Mouse (Mus musculus): Measurements from ENCODE around the gene Mga.

The Mga gene

DNA sequence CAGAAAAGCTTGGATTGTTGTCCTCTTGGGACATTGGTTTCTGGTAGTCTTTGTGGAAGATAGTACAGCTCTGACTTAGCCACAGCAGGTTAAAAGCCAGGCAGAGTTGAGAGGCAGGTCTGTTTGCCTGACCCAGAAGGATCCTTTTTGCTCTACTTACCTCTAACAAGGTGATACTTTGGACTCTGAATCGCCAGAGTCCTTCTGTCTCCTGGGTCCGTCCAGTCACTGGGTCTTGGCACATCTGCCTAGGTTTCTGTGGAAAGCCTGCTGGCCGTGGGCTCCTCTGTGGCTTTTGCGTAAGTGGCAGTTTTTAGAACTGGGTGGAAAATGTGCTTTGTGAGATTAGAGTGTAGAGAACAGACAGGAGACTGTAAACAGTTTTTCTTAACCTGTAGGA lies 91.9 kb downstream of the Mga start:
- DNase-seq: no peak

DNA sequence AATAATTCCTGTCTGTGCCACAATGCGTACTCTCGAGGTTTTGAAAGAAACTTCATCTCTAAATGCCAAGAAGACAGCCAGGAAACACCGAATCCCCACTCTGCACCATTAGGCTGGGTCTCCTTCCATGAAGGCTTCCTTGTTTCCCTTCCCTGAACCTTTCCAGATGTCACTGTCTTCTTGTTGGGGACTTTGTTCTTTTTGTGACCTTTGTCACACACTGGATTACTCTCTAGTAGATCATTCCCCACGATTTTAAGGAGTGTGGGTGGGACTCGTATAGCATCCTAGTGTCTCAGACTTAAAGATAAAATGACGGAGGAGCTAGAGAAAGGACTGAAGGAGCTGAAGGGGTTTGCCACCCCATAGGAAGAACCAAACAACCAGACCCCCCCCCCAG lies 93.9 kb downstream of the Mga start:
- DNase-seq: no peak

DNA sequence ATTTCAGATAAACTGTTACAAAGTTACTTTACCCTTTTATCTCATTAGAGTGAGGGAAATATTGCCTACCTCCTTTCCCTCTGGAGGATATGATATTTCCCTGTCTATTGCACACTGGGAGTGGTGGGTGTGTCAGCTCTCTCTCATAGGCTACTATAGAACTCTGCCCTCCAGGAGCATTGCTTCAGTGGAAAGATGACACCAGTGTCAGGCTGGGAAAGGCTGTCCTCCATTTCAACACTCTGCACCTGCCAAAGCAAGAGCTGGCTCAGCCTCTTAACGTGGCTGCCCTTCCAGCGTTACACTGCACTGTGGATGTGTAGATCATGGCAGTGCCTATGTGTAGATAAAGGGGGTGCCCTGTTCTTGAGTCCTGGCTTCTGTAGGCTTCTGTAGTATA lies 95.3 kb downstream of the Mga start:
- no peak for DNase-seq

DNA sequence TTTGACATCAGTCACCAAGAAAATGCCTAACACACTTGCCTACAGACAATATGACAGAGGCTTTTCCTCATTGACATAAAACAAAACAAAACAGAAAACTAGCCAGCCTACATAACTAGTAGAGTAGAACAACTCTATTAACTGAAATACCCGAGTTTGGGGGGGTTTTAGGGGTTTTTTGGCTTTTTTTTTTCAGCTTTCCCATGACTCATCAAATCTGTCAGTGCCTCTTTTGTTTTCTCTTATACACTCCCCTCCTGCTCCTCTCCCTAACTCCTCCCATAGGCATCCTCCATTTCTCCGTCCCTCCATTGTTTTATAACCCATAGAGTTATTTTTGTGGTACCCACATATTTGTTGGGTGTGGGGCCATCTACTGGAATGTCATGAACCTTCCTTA lies 96.5 kb downstream of the Mga start:
- DNase-seq: no peak

DNA sequence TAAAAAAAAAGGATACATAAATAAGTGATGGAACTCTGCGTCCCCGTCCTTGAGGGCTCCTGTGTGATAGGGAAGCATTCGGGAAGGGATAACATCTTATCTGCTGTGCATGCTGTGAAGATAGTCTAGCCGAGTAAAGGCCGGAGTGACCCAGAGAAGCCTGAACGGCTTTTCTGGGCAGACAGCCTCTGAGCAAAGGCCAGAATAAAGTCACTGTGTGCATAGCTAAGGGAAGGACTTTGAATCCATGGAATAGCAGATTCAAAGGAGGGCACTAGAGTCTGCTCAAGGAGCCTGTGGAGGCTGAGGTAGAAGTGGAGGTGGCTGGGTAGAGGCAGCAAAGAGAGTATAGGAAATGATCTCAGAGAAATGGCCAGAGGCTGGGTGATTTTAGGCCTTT lies 97.8 kb downstream of the Mga start:
- no peak for DNase-seq

DNA sequence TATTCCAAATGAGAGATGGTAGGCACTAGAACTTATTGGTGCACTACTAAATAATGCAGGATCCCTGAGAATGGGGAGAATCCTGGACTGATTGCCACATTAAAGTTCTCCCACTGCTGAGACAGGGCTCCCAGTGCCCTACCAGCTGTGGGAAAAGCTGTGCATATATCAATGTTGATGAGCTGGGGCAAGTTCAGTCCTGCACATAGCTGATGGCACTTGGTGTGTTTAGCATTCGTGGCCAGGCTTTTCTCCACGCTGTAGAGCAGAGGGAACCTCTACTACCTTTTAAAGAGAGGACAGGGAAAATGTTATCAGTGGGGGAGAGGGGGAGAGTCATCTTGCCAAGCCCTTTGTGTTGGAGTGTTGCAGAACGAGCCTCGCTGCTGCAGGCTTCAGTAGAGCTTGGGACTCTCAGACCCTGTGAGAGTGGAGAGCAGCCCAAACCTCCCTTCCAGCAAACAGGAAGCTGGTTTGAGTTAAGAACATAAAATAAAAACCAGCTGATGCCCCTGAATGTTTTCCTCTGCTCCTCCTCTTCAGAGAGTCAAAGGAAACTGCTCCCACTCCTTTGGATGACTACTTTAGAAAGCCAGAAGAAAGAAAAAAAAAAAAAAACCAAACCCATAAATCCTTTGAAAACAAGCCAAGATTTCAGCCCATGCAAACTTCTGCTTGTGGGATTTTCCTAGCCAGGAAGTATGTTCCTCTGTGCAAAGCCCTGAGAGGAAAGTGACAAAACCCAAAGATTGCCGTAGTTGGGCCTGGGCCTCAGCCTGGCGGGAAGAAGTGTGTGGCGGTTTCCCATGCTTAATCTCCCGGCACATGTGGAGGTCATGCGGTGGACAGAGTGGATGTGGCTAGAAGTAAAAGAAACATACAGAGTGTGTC lies 98.6 kb downstream of the Mga start:
- DNase-seq: no peak

DNA sequence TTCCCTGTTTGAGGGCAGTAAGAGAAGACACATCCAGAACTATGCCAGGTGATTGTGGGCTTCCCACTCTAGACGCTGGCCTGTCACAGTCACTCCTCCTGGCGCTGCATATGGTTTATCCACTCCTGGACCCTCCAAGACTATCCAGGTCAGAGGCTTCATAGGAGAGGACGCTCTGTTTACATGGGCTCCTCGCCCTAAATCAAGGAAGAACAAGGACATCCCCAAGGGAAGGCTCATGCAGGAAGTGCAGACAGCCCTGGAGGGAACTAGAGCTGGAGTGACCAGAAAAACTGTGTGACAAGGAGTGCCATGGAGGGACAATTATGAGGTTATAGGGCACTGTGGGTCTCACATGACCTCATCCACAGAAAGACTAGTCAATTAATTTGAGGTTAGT lies 100.3 kb downstream of the Mga start:
- no peak for DNase-seq

DNA sequence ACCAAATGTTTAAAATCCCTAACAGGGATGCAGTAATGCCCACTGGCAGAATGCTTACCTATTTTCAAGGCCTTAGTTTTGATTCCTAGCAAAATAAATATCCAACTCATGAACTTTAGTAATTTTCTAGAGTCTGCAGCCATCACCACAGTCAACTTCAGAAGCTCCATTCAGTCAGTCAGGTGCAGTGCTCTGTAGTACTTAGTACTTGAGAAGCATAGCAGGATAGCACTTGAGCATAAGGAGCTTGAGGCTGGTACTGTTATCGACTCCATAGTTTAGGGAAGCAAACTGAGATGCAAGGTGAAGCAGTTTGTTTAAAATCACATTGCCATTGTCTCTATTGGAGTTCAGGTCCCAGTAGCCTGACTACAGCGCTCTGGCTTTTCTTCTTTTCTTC lies 102.7 kb downstream of the Mga start:
- no peak for DNase-seq

DNA sequence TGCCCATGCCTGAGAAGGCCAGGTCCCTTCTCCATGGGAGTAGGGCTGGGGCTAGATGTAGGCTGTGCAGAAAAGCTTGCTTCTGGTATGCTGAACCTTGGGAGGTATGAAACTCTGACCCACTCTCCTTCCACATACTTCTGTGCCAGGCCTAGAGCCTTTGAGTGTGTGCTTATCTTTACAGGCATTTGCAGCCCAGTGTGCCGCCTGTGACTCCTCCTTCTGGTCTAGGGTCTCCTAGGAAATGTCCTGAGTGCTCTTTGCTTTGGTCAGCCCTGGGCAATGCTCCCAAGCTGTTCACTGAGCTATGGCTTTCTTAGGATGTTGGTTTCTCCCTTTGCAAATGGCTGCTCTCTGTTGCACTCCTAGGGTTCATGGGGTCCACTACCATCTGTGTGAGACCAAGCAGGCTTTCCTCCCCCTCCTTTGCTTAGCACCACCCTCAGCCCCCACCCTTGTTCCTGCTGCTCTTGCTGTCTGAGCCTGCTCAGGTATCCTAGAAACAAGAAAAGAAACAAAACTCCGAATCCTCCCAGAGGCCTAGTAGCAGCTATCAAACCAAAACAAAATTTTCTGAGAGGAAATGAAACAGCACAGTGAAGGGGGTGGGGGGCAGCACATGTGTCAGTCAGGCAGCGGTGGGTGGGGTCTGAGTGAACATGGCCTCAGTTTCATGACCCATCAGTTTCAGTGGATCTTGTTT lies 104.0 kb downstream of the Mga start:
- no peak for DNase-seq

DNA sequence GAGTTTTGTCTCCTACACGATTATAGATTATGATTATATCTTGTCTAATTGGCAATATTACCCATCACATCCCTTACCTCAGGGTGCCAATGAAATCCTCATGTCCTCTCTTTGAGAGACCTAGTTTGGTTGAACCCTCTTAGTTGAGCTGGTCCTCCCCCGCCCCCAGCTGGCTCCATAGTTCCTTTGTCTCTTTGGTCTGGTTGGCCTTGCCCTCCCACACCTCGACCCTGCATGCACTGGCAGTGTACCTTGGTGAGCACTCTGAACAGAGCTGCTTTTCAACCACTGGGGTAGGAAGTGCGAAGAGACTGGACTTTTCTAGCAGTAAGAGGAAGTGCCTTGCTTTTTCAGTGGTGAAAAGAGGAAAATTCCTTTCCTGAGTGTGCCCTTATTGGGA lies 104.9 kb downstream of the Mga start:
- no peak for DNase-seq

DNA sequence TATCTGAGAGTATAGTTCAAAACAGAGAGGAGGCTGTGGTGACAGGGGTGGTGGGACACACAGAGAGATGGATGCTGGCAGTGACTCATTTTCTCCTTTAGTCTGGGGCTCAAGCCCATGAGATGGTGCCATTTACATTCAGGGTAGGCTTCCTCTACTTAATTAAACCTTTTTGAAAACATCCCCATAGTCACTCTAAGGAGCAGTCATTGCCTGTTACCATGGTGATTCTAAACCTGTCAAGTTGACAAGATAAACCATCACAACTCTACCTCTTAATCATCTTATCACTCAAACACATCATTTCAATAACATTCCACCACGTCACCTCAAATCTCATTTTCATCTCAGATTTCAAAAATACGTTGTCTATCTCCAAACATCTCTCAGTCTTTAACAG lies 106.9 kb downstream of the Mga start:
- no peak for DNase-seq

DNA sequence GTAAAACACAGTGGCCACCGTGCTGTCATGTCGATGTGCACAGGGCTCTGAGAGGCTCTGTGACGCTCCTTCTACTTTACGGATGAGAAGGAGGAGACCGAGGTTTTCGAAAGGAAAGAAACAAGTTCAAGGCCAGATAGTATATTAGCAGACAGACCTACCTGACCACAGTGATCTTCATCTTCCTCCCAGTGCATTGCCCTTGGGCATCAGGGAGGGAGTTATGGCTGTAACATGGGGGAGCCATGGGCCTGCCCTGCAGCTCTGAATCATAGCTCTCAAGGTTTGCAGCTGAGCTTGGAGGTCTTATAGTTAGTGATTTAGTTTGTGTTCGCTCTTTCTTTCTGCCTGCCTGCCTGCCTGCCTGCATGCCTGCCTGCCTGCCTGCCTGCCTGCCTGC lies 109.7 kb downstream of the Mga start:
- no peak for DNase-seq

DNA sequence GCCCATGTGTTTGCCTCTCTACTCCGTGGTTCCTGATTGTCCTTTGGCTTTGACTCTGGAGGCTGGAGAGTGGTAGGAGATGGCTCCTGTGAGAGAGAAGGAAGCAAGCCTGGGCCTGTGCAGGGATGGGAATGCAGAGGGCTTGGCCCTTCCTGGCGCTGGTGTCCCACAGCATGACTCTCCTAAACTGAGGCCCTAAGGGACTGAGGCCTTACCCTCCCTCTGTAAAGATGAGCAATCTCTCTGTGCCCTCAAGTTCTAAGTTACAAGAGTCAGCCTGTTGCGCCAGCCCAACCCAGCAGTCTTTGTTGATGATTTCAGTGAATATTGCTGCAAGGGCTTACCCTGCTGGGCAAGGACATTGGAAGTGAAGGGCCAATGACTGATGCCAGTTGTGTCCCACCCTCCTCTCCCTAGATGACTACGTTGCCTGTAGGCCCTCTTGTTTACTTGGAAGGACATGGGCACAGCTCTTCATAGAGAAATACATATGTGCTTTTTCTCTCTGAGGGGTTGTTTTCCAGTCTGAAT lies 110.7 kb downstream of the Mga start:
- no peak for DNase-seq

DNA sequence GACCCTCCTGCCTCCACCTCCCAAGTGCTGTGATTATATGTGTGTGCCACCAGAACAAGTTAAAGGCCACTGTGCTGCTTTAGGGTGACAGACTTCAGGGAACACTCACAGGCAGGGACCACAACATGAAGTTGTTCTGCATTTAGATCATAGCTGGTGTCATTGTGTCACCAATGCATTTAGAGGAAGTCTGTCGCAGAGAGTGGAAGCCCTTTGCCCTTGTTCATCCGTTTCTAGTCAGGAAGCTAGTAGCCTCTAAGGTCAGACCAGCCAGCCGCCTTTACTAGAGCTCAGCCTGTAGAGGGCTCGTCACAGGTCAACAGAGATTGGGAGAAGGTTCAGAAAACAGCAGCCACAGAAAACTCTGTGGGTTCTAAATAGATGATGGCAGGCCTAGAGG lies 111.6 kb downstream of the Mga start:
- no peak for DNase-seq

DNA sequence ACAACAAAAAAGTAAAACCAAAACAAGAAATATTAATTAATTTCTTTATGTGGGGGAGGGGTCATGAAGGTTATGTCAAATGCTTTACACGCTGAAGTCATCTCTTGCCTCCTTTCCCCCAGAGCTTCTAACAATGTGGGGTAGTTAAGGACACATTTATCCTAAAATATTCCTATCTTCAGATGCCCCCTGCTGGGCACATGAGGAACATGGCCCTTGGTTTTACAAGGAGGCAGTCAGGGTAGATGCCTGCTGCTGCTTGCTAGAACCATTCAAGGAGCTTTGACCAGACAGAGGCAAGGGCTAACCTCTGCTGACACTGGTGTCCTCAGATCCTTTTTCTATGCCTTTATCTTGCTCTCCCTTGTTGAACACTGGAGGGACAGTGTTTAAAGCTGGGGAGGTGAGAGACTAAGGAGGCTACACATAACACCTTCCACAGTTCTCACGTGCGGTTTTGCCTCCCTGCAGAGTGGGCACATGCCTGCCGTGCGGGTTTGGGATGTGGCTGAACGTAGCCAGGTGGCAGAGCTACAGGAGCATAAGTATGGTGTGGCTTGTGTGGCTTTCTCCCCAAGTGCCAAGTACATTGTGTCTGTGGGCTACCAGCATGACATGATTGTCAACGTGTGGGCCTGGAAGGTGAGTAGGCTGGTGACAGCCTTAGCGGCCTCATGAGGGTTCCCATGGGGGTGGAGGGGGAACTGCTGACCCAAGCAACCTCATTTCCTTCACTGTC lies 114.6 kb downstream of the Mga start:
- no peak for DNase-seq

DNA sequence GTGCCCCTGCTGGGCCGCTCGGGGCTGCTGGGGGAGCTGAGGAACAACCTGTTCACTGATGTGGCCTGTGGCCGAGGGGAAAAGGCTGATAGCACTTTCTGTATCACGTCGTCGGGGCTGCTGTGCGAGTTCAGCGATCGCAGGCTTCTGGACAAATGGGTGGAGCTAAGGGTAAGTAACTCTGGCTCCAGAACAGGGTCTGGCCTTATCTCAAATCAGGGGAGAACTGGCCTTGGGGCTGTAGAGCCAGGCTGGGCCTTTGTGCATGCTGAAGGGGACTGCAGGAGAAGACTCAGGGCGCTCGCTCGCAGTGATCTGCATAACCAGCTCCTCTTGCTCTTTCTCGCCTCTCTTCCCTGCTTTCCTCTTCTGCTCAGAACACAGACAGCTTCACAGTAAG lies 115.9 kb downstream of the Mga start:
- no peak for DNase-seq

DNA sequence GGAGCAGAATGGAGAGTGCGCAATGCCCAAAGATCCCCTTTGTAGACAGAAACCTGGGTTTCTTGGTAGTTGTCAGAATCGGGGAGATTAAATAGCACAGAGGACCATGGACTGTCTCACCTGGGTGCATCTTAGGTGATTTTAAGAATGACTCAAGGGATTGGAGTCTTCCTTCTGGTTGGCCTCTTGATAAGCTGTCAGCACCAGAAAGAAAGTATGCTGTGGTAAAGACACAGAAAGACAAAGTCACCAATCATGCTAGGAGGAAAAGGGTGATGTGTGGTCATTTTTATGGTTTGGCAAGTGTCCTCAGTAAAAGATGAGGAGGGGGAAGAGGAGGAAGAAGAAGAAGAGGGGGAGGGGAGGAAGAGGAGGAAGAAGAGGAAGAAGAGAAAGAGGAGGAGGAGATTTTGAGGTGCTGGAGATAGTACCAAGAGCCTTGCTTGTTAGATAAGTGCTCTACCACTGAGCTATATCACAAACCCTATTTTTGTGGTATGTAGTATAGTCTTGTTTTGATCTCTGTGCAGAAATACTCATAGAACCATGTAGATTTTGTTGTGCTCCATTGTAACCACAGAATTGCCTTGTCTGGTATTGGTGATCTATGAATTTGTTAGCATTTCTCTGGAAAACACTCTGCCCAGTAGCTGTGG lies 116.9 kb downstream of the Mga start:
- no peak for DNase-seq

DNA sequence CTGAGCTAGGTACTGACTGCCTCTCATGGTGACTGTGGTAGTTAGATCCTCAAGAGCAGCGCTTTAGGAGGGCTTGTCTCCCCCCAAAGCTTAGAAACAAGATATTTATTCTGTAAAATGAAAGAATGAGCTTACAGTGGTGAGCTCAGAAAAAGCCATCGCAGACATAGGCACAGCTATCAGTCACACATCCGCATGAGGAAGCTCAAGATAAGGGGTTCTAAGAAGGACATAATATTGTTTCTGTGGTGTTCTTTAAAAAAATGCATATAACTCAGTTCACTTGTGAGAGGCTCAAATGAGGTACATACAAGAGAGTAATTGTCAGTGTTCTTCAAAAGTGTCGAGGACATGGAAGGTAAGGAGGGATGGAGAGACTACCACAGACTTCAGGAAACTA lies 118.9 kb downstream of the Mga start:
- no peak for DNase-seq

DNA sequence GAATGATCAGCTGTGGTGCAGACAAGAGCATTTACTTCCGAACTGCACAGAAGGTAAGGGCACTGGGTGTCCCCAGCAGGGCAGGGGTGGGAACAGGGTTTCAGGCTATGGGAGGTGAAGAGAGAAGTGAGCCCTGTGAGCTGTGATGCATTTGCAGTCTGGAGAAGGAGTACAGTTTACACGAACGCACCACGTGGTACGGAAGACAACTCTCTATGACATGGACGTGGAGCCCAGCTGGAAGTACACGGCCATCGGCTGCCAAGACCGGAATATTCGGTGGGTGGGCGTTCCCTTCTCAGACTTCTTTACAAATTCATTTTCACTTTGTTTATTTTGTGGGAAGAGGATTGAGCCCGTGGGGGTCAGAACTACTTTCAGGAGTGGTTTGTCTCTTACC lies 120.6 kb downstream of the Mga start:
- DNase-seq: no peak
